Mouse (Mus musculus): ENCODE measurements around the gene BC005624. TPM values are rescaled to one million over a fixed set of nuclear protein-coding genes. Genes with fewer than 3 reads are reported as not detected.

Gene BC005624
- polyA plus RNA-seq, 1 experiment, result 27.3 TPM

GRCm38 (mm10) chr2:30929483-30930045, 52.4 kb downstream of the BC005624 start, which contains the start of gene Ptges:
Gene Ptges (minus strand): TSS chr2:30929863.
- Histone ChIP-seq H3K36me3 (ENCODE audit: control insufficient read depth, insufficient read depth, low read length) (no peaks in the 10 kb centered on the region), H3K4me1 (ENCODE audit: control insufficient read depth, insufficient read depth, low read length) (peaks cover 8% of the 10 kb centered on the region; the same call in 1 of the 2 replicates), H3K27ac (ENCODE audit: insufficient read depth, low read depth, low read length) (no peak within 1 kb of the TSS), H3K4me3 (ENCODE audit: insufficient read depth, low read depth, low read length) (peak within 1 kb of the TSS; percentile 5; the same call in 1 of the 2 replicates), H3K27me3 (replicated peaks; ENCODE audit: control insufficient read depth, insufficient read depth, low read length) (no peaks in the 10 kb centered on the region)
- DNase-seq, result peak; percentile 73
- peak; percentile 64 for TF ChIP-seq CTCF (conservative IDR thresholded peaks at IDR 0.05; ENCODE audit: insufficient read depth, insufficient read length, low read depth, low read length)
- TF ChIP-seq POLR2A (IDR thresholded peaks at IDR 0.05; ENCODE audit: low read depth, low read length), result no peak
- WGBS, result 3% methylated on average over 23 of the region's 23 CpGs

GRCm38 (mm10) chr2:30928893-30929482, 53.0 kb downstream of the BC005624 start:
- no peaks in the 10 kb centered on the region for H3K36me3 ChIP-seq (ENCODE audit: control insufficient read depth, insufficient read depth, low read length)
- H3K4me1 ChIP-seq (ENCODE audit: control insufficient read depth, insufficient read depth, low read length), result peaks cover 8% of the 10 kb centered on the region; the same call in 1 of the 2 replicates
- no peak for TF ChIP-seq CTCF (conservative IDR thresholded peaks at IDR 0.05; ENCODE audit: insufficient read depth, insufficient read length, low read depth, low read length)
- TF ChIP-seq POLR2A (IDR thresholded peaks at IDR 0.05; ENCODE audit: low read depth, low read length), result no peak
- WGBS, result 23% methylated on average over 12 of the region's 12 CpGs
- no peak for DNase-seq
- H3K4me3 ChIP-seq (ENCODE audit: insufficient read depth, low read depth, low read length), result peak overlapping the region; percentile 5; the same call in 1 of the 2 replicates
- H3K27ac ChIP-seq (ENCODE audit: insufficient read depth, low read depth, low read length), result no peak overlapping the region
- H3K27me3 ChIP-seq (replicated peaks; ENCODE audit: control insufficient read depth, insufficient read depth, low read length), result no peaks in the 10 kb centered on the region

- H3K4me1 ChIP-seq (ENCODE audit: control insufficient read depth, insufficient read depth, low read length), result peaks cover 8% of the 10 kb centered on the region; the same call in 1 of the 2 replicates
- WGBS, result 27% methylated on average over 14 of the region's 14 CpGs
- H3K27ac ChIP-seq (ENCODE audit: insufficient read depth, low read depth, low read length), result no peak overlapping the region
- no peak overlapping the region for H3K4me3 ChIP-seq (ENCODE audit: insufficient read depth, low read depth, low read length)
- peak; percentile 81 for DNase-seq
- no peak for TF ChIP-seq POLR2A (IDR thresholded peaks at IDR 0.05; ENCODE audit: low read depth, low read length)
- peak; percentile 89 for TF ChIP-seq CTCF (conservative IDR thresholded peaks at IDR 0.05; ENCODE audit: insufficient read depth, insufficient read length, low read depth, low read length)
- no peaks in the 10 kb centered on the region for H3K27me3 ChIP-seq (replicated peaks; ENCODE audit: control insufficient read depth, insufficient read depth, low read length)
- H3K36me3 ChIP-seq (ENCODE audit: control insufficient read depth, insufficient read depth, low read length), result no peaks in the 10 kb centered on the region
Measured at GRCm38 (mm10) chr2:30927844-30928628, 54.0 kb downstream of the BC005624 start.

- DNase-seq, result no peak
- 65% methylated on average over 9 of the region's 9 CpGs for WGBS
- no peak overlapping the region for H3K27ac ChIP-seq (ENCODE audit: insufficient read depth, low read depth, low read length)
- H3K4me1 ChIP-seq (ENCODE audit: control insufficient read depth, insufficient read depth, low read length), result peaks cover 8% of the 10 kb centered on the region; the same call in 1 of the 2 replicates
- H3K27me3 ChIP-seq (replicated peaks; ENCODE audit: control insufficient read depth, insufficient read depth, low read length), result no peaks in the 10 kb centered on the region
- H3K4me3 ChIP-seq (ENCODE audit: insufficient read depth, low read depth, low read length), result no peak overlapping the region
- no peaks in the 10 kb centered on the region for H3K36me3 ChIP-seq (ENCODE audit: control insufficient read depth, insufficient read depth, low read length)
- no peak for TF ChIP-seq POLR2A (IDR thresholded peaks at IDR 0.05; ENCODE audit: low read depth, low read length)
- no peak for TF ChIP-seq CTCF (conservative IDR thresholded peaks at IDR 0.05; ENCODE audit: insufficient read depth, insufficient read length, low read depth, low read length)
Measured at GRCm38 (mm10) chr2:30927151-30927781, 54.7 kb downstream of the BC005624 start.

- Histone ChIP-seq H3K4me1 (ENCODE audit: control insufficient read depth, insufficient read depth, low read length) (peaks cover 8% of the 10 kb centered on the region; the same call in 1 of the 2 replicates), H3K27me3 (replicated peaks; ENCODE audit: control insufficient read depth, insufficient read depth, low read length) (no peaks in the 10 kb centered on the region), H3K36me3 (ENCODE audit: control insufficient read depth, insufficient read depth, low read length) (no peaks in the 10 kb centered on the region), H3K27ac (ENCODE audit: insufficient read depth, low read depth, low read length) (no peak overlapping the region), H3K4me3 (ENCODE audit: insufficient read depth, low read depth, low read length) (no peak overlapping the region)
- 72% methylated on average over 4 of the region's 4 CpGs for WGBS
- no peak for DNase-seq
- TF ChIP-seq POLR2A (IDR thresholded peaks at IDR 0.05; ENCODE audit: low read depth, low read length), result no peak
Measured at GRCm38 (mm10) chr2:30926381-30926780, 55.6 kb downstream of the BC005624 start.

GRCm38 (mm10) chr2:30925181-30925580, 56.8 kb downstream of the BC005624 start:
- Histone ChIP-seq H3K4me1 (ENCODE audit: control insufficient read depth, insufficient read depth, low read length) (peaks cover 8% of the 10 kb centered on the region; the same call in 1 of the 2 replicates), H3K4me3 (ENCODE audit: insufficient read depth, low read depth, low read length) (no peak overlapping the region), H3K27ac (ENCODE audit: insufficient read depth, low read depth, low read length) (no peak overlapping the region), H3K36me3 (ENCODE audit: control insufficient read depth, insufficient read depth, low read length) (no peaks in the 10 kb centered on the region), H3K27me3 (replicated peaks; ENCODE audit: control insufficient read depth, insufficient read depth, low read length) (no peaks in the 10 kb centered on the region)
- no peak for TF ChIP-seq CTCF (conservative IDR thresholded peaks at IDR 0.05; ENCODE audit: insufficient read depth, insufficient read length, low read depth, low read length)
- TF ChIP-seq POLR2A (IDR thresholded peaks at IDR 0.05; ENCODE audit: low read depth, low read length), result no peak
- 82% methylated on average over 4 of the region's 4 CpGs for WGBS
- DNase-seq, result no peak
